Mouse (Mus musculus): ENCODE results near the gene Vwa8.

GRCm38 (mm10) chr14:79151711-79152110, 302.9 kb downstream of the Vwa8 start:
- TF ChIP-seq EP300 (IDR thresholded peaks at IDR 0.05; ENCODE audit: low read depth) (no peak), CTCF (IDR thresholded peaks at IDR 0.05; ENCODE audit: low read depth) (no peak)
